Mouse (Mus musculus) ES-Bruce4 (cell line): ENCODE results near the gene Usp6nl.

Source experiments
- CTCF ChIP-seq: IDR thresholded peaks from one replicate; pipeline ENCODE4 v1.8.1; 2011; ENCODE audit warnings: low read depth, low read length
- EP300 ChIP-seq: IDR thresholded peaks from 2 replicates; pipeline ENCODE4 v1.6.1; 2011; ENCODE audit warnings: low read depth, low read length; ENCODE audit not compliant: insufficient read depth
- POLR2A ChIP-seq: IDR thresholded peaks from one replicate; pipeline ENCODE4 v1.8.1; 2011; ENCODE audit warnings: low read length; ENCODE audit not compliant: insufficient read depth

GRCm38 (mm10) chr2:6366973-6367372, 44.5 kb downstream of the Usp6nl start:
- no peak for TF ChIP-seq EP300
- TF ChIP-seq CTCF = no peak
- TF ChIP-seq POLR2A = no peak
